Mouse (Mus musculus) liver, embryonic 16.5 days (tissue): ENCODE measurements around the gene Nfkbid. TPM values are rescaled to one million over a fixed set of nuclear protein-coding genes. Genes with fewer than 3 reads are reported as not detected.
"Not testable (repeated sequence)": the region's sequence is repeated elsewhere in the genome, so short reads cannot be mapped to it uniquely, and the experiment has no call there.

Source experiments
- ATAC-seq: fragments of 200-750 bp; cut with Nextera tagmentation; 2 replicates; pipeline ENCODE4 v1.8.0; 2017; ENCODE audit warnings: low read depth, mild to moderate bottlenecking, moderate number of reproducible peaks, moderate library complexity
- H3K27ac ChIP-seq: fragments of 300-500 bp; sonication (generic); 2 replicates; pipeline ENCODE4 v1.5.1; 2014; ENCODE audit warnings: mild to moderate bottlenecking, low read length
- H3K27me3 ChIP-seq: fragments of 300-500 bp; sonication (generic); 2 replicates; pipeline ENCODE4 v1.6.1; 2014; ENCODE audit warnings: low read depth, low read length, mixed read lengths; ENCODE audit not compliant: control insufficient read depth, insufficient read depth
- H3K36me3 ChIP-seq: fragments of 300-500 bp; sonication (generic); 2 replicates; pipeline ENCODE4 v1.6.1; 2014; ENCODE audit warnings: mild to moderate bottlenecking; ENCODE audit not compliant: control insufficient read depth, insufficient read depth
- H3K4me1 ChIP-seq: fragments of 300-500 bp; sonication (generic); 2 replicates; pipeline ENCODE4 v1.6.1; 2014; ENCODE audit warnings: low read depth, low read length, mixed read lengths; ENCODE audit not compliant: control insufficient read depth
- H3K4me2 ChIP-seq: fragments of 300-500 bp; sonication (generic); 2 replicates; pipeline ENCODE4 v1.6.1; 2014; ENCODE audit warnings: low read depth, low read length, mixed read lengths
- H3K4me3 ChIP-seq: fragments of 300-500 bp; sonication (generic); 2 replicates; pipeline ENCODE4 v1.5.1; 2014; ENCODE audit warnings: low read depth, mild to moderate bottlenecking, low read length
- H3K9ac ChIP-seq: fragments of 300-500 bp; sonication (generic); 2 replicates; pipeline ENCODE4 v1.6.1; 2014; ENCODE audit warnings: low read depth, low read length
- H3K9me3 ChIP-seq: fragments of 300-500 bp; sonication (generic); replicated peaks from 2 replicates; pipeline ENCODE4 v1.6.1; 2016; ENCODE audit warnings: low read length; ENCODE audit not compliant: control insufficient read depth
- WGBS: fragments of 180-500 bp; shearing (Covaris S2); extraction: QIAGEN DNeasy Blood & Tissue Kit; methylation state at CpG from one replicate; pipeline ENCODE4 v1.1.7; 2014; ENCODE audit not compliant: insufficient replicate concordance; 5-methylcytosine and 5-hydroxymethylcytosine counted together
- polyA plus RNA-seq: library from polyadenylated mRNA; unstranded; fragments of >200 nt; fragmentation: Nextera tagmentation; extraction: Ambion mirVana; gene quantifications from 2 replicates; pipeline ENCODE4 v1.2.1, GENCODE M21; 2015

Gene Nfkbid
- polyA plus RNA-seq, 1 experiment from 2014 or later = 1.4 TPM

- Histone ChIP-seq H3K4me1 (no peaks in the 10 kb centered on the region; the same call in 1 of the 2 replicates), H3K36me3 (no peaks in the 10 kb centered on the region), H3K4me3 (no peak overlapping the region), H3K27ac (no peak overlapping the region), H3K27me3 (peaks cover 5% of the 10 kb centered on the region), H3K9ac (no peak overlapping the region), H3K4me2 (no peak overlapping the region), H3K9me3 (no peaks in the 10 kb centered on the region)
- ATAC-seq = no peak
- WGBS = 33% methylated on average over 5 of the region's 5 CpGs
These were observed 50.9 kb downstream of the Nfkbid start for GRCm38 (mm10) chr7:30472411-30472810.

- Histone ChIP-seq H3K9ac (no peak overlapping the region), H3K36me3 (no peaks in the 10 kb centered on the region), H3K9me3 (no peaks in the 10 kb centered on the region), H3K4me3 (no peak overlapping the region), H3K4me1 (no peaks in the 10 kb centered on the region; the same call in 1 of the 2 replicates), H3K27me3 (no peaks in the 10 kb centered on the region), H3K27ac (peak overlapping the region; percentile 70), H3K4me2 (no peak overlapping the region)
- peak; percentile 87 for ATAC-seq
- 45% methylated on average over 4 of the region's 4 CpGs for WGBS
These were observed 53.5 kb downstream of the Nfkbid start for GRCm38 (mm10) chr7:30474999-30475398.

GRCm38 (mm10) chr7:30476136-30476535 lies 54.6 kb downstream of the Nfkbid start:
- not testable (repeated sequence) for H3K27me3 ChIP-seq, H3K9me3 ChIP-seq
- WGBS = 64% methylated on average over 7 of the region's 7 CpGs

DNA sequence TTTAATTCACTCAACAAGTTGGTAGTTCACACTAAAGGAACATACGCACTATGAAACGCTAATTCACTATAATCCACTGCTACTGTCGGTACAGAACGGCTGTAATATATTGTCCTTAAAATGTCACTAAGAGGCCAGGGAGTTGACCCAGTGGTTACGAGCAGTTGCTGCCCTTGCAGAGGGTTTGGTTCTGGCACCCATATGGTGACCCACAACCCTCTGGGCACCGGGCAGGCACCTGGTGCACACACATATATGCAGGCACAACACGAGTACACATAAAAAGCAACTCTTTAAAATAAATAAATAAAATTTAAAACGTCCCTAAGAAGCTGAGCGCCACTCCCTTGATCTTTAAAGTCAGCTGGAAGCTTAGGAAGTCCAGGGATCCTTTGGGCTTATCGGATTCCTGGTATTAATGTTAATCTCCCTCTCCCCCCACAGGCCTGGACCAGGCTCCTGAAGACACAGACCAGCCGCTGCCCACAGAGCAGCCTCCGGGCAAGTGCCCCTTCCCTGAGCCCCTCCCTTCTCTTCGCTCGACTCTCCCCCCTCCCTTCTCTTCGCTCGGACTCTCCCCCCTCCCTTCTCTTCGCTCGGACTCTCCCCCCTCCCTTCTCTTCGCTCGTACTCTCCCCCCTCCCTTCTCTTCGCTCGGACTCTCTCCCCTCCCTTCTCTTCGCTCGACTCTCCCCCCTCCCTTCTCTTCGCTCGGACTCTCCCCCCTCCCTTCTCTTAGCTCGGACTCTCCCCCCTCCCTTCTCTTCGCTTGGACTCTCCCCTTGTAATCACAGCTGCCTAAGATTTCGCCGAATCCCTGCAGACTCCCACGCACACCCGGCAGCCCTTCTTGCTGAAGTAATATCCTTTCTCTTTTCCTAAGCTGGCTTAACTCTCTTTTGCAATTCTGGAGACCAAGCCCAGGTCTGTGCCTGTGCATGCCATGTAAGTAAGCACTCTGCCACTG lies 56.2 kb downstream of the Nfkbid start:
- WGBS = 11% methylated on average over 32 of the region's 32 CpGs
- no peaks in the 10 kb centered on the region for H3K9me3 ChIP-seq
- peak overlapping the region; percentile 2; the same call in 1 of the 2 replicates for H3K4me3 ChIP-seq
- no peak overlapping the region for H3K9ac ChIP-seq
- H3K36me3 ChIP-seq = no peaks in the 10 kb centered on the region
- H3K27me3 ChIP-seq = no peaks in the 10 kb centered on the region
- H3K4me1 ChIP-seq = no peaks in the 10 kb centered on the region; the same call in 1 of the 2 replicates
- ATAC-seq = no peak
- 0 out of 2 replicates have a peak overlapping the region, but pooled peaks have one; percentile 7 for H3K4me2 ChIP-seq
- no peak overlapping the region for H3K27ac ChIP-seq

More at GRCm38 (mm10) chr7:30476136-30476535, 54.6 kb downstream of the Nfkbid start:
- H3K4me3 ChIP-seq, H3K9ac ChIP-seq, ATAC-seq, H3K36me3 ChIP-seq, H3K27ac ChIP-seq, H3K4me2 ChIP-seq, H3K4me1 ChIP-seq: not testable (repeated sequence)

Other genes starting within 250 kb of the Nfkbid start
- 6.6 and 9.1 TPM in 2 replicates for gene Cox7a1, start 237.6 kb upstream of the Nfkbid start, polyA plus RNA-seq
- 29.6 and 30.7 TPM in 2 replicates for gene Capns1, start 222.9 kb upstream of the Nfkbid start, polyA plus RNA-seq
- 36.5 and 39.4 TPM in 2 replicates for gene Polr2i, start 189.8 kb upstream of the Nfkbid start, polyA plus RNA-seq
- gene Tbcb, start 189.5 kb upstream of the Nfkbid start, polyA plus RNA-seq = 34.4 and 37.8 TPM in 2 replicates
- not detected in 2 replicates for gene Ovol3, start 186.0 kb upstream of the Nfkbid start, polyA plus RNA-seq
- gene Thap8, start 141.6 kb upstream of the Nfkbid start, polyA plus RNA-seq = 0.11 and 0.19 TPM in 2 replicates
- gene Wdr62, start 141.3 kb upstream of the Nfkbid start, polyA plus RNA-seq = 6.5 and 7.5 TPM in 2 replicates
- gene Clip3, start 130.0 kb upstream of the Nfkbid start, polyA plus RNA-seq = 0.50 and 0.90 TPM in 2 replicates
- 15.8 and 18.0 TPM in 2 replicates for gene Alkbh6, start 113.0 kb upstream of the Nfkbid start, polyA plus RNA-seq
- gene Syne4, start 106.9 kb upstream of the Nfkbid start, polyA plus RNA-seq = 17.0 and 22.4 TPM in 2 replicates
- 0.30 and 0.88 TPM in 2 replicates for gene E130208F15Rik, start 100.0 kb upstream of the Nfkbid start, polyA plus RNA-seq
- gene Sdhaf1, start 97.8 kb upstream of the Nfkbid start, polyA plus RNA-seq = 4.3 and 4.6 TPM in 2 replicates
- gene Lrfn3, start 59.0 kb upstream of the Nfkbid start, polyA plus RNA-seq = 2.0 and 2.1 TPM in 2 replicates
- gene Tyrobp, start 8.0 kb upstream of the Nfkbid start, polyA plus RNA-seq = 150 and 154 TPM in 2 replicates
- 7.2 and 7.8 TPM in 2 replicates for gene Hcst, start 1.9 kb upstream of the Nfkbid start, polyA plus RNA-seq
- 4.2 and 4.4 TPM in 2 replicates for gene Aplp1, start 23.8 kb downstream of the Nfkbid start, polyA plus RNA-seq
- gene Kirrel2, start 36.0 kb downstream of the Nfkbid start, polyA plus RNA-seq = 0.12 and 0.23 TPM in 2 replicates
- 0.09 and 0.19 TPM in 2 replicates for gene Nphs1, start 36.6 kb downstream of the Nfkbid start, polyA plus RNA-seq
- 79.3 and 85.2 TPM in 2 replicates for gene Prodh2, start 71.9 kb downstream of the Nfkbid start, polyA plus RNA-seq
- 1.8 and 2.6 TPM in 2 replicates for gene Arhgap33, start 113.3 kb downstream of the Nfkbid start, polyA plus RNA-seq
- gene Hspb6, start 130.4 kb downstream of the Nfkbid start, polyA plus RNA-seq = 5.3 and 6.9 TPM in 2 replicates
- gene Proser3, start 130.6 kb downstream of the Nfkbid start, polyA plus RNA-seq = 2.7 and 3.0 TPM in 2 replicates
- gene Lin37, start 138.1 kb downstream of the Nfkbid start, polyA plus RNA-seq = 22.7 and 23.7 TPM in 2 replicates
- gene U2af1l4, start 141.6 kb downstream of the Nfkbid start, polyA plus RNA-seq = 31.5 and 32.6 TPM in 2 replicates
- gene Gm49396, start 141.6 kb downstream of the Nfkbid start, polyA plus RNA-seq = 3.8 and 4.1 TPM in 2 replicates
- gene Psenen, start 141.9 kb downstream of the Nfkbid start, polyA plus RNA-seq = 65.0 and 70.1 TPM in 2 replicates
- gene Igflr1, start 143.7 kb downstream of the Nfkbid start, polyA plus RNA-seq = 2.1 and 2.2 TPM in 2 replicates
- gene Kmt2b, start 167.0 kb downstream of the Nfkbid start, polyA plus RNA-seq = 2.7 and 3.5 TPM in 2 replicates
- gene Zbtb32, start 177.2 kb downstream of the Nfkbid start, polyA plus RNA-seq = 0.21 and 0.34 TPM in 2 replicates
- 0.08 and 0.09 TPM in 2 replicates for gene Upk1a, start 191.1 kb downstream of the Nfkbid start, polyA plus RNA-seq
- 566 and 597 TPM in 2 replicates for gene Cox6b1, start 204.4 kb downstream of the Nfkbid start, polyA plus RNA-seq
- not detected in 2 replicates for gene Etv2, start 214.1 kb downstream of the Nfkbid start, polyA plus RNA-seq
- gene Rbm42, start 228.6 kb downstream of the Nfkbid start, polyA plus RNA-seq = 41.9 and 43.4 TPM in 2 replicates
- gene Haus5, start 243.3 kb downstream of the Nfkbid start, polyA plus RNA-seq = 28.5 and 31.8 TPM in 2 replicates
- gene Pmis2, start 249.9 kb downstream of the Nfkbid start, polyA plus RNA-seq = not detected in 2 replicates